Mouse (Mus musculus) liver, embryonic 14.5 days (tissue): ENCODE measurements around the gene Map1lc3b.

Source experiments
- CTCF ChIP-seq: IDR thresholded peaks from 2 replicates; pipeline ENCODE4 v1.5.1; 2016; ENCODE audit warnings: antibody characterized with exemption, low read depth, control low read depth
- EP300 ChIP-seq: IDR thresholded peaks from 2 replicates; pipeline ENCODE4 v1.6.1; 2016; ENCODE audit warnings: antibody characterized with exemption, low read depth

DNA sequence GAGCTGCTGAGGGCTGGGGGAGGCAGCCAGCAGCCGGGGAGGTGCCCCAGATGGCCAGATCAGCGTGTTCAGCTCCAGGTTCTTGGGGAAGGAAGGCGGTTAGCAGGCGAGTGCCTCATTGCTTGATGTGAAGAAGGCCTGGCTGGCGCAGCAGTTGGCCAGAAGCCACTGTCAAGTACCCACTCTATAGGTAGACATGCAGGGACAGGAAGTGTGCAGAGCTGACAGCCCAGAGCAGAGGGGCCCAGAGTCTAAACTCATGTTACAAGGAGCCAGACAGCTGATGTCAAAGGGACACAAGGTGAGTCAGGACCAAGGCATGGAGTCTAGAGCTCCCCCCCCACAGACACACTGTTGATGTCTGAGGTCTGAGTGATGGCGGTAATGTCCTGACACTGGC, 40.1 kb upstream of the Map1lc3b start:
- TF ChIP-seq CTCF (no peak), EP300 (no peak)
